Mouse (Mus musculus) bone marrow macrophage, adult 2 months (primary cell): ENCODE measurements around the gene Ddx39b. TPM values are rescaled to one million over a fixed set of nuclear protein-coding genes. Genes with fewer than 3 reads are reported as not detected.

ENCODE experiments used
- H3K27ac ChIP-seq: 2 replicates; pipeline ENCODE4 v1.5.1; 2012; ENCODE audit warnings: low read depth, low read length; ENCODE audit not compliant: insufficient read depth
- H3K4me1 ChIP-seq: 2 replicates; pipeline ENCODE4 v1.6.1; 2012; ENCODE audit warnings: low read length; ENCODE audit not compliant: control insufficient read depth, insufficient read depth
- H3K4me3 ChIP-seq: 2 replicates; pipeline ENCODE4 v1.5.1; 2012; ENCODE audit warnings: mild to moderate bottlenecking, low read length, moderate library complexity; ENCODE audit not compliant: insufficient read depth
- CTCF ChIP-seq: IDR thresholded peaks from 2 replicates; pipeline ENCODE4 v1.5.1; 2012; ENCODE audit warnings: low read depth, mild to moderate bottlenecking, low read length, moderate library complexity
- POLR2A ChIP-seq: IDR thresholded peaks from 2 replicates; pipeline ENCODE4 v1.6.1; 2012; ENCODE audit warnings: mild to moderate bottlenecking, low read depth, low read length, borderline replicate concordance
- polyA plus RNA-seq: library from polyadenylated mRNA; stranded (reverse); fragments of >200 nt; gene quantifications from 2 replicates; pipeline ENCODE4 v1.2.4, GENCODE M21; 2012; ENCODE audit not compliant: missing spikeins, insufficient read depth, insufficient read length

Gene Ddx39b
- polyA plus RNA-seq, 1 experiment: 169 TPM

DNA sequence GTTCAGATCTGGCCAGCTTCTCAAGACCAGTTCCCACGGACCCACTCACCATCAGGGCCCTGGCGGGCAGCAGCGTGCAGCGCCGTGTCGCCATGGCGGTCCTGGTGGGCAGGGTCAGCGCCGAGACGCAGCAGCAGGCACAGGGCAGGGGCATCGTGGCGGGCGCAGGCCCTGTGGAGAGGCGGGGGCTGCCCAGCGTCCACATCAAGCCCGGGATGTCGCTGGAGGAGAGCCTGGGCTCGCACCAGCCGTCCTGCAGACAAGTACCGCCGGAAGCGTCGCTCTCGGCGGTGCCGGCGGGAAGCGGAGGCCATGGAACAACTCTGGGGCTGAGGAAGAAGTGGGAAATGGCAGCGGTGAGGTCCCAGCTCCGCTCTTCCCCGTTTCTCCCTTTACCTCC lies 6.6 kb upstream of the Ddx39b start:
- Histone ChIP-seq H3K4me3 (peak overlapping the region; percentile 87), H3K27ac (peak overlapping the region; percentile 92), H3K4me1 (peaks cover 30% of the 10 kb centered on the region)
- no peak for TF ChIP-seq POLR2A
- TF ChIP-seq CTCF: no peak

DNA sequence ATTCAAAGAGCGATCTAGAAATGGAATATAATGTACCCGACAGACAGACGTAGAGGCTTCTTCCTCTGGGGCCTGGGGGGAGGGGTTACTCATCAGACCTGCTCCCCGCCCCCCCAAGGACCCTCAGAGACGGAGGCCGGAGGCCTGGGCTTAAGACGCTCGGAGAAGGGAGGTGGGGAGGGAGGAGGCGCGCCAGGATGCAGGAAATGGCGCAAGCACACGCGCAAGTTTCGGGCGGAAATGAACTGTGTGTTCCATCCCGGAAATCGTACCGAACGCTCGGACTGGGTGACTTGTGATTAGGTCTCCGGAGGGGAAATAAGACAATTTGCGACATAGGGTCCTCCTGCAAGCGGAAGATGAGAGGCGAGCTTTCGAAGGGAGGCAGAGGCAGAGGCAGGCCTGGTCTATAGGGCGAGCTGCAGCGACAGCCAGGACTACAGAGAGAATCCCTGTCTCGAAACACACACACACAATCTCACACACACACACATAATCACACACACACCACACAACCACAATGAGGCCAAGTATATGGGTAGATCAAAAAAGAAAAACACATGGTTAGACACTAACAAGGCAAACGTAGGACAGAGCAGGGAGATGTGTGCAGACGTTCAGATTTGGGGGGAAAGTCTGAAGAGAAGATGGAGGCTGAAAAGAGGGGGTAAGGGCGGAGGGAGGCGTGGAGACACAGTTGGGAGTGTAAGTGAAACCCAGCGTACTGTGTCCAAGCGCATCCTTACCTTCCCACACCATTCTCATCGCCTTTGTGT lies 5.7 kb upstream of the Ddx39b start, which contains the start of gene Nfkbil1:
Nfkbil1 (minus strand) TSS at position 179 of the 776 bp plus-strand sequence.
- H3K4me1 ChIP-seq: peaks cover 36% of the 10 kb centered on the region
- peak within 1 kb of the TSS; percentile 92 for H3K27ac ChIP-seq
- H3K4me3 ChIP-seq: peak within 1 kb of the TSS; percentile 87
- TF ChIP-seq CTCF (no peak), POLR2A (no peak)

DNA sequence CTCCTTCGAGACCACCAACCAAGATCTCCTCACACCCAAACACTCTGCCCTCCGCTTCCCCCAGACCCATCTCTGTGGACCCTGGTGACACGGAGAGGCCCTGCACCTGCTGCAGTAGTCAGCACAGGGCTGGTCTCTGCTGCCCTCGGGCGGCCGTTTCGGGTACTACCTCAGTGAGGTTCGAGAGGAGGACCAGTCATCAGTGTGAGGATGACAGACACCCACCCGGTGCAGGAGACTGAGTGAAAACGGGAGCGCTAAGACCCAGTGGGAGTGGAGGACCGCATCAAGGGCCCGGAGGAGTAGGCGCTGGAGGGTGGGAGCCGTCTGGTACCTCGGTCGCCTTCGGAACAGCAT lies 5.2 kb upstream of the Ddx39b start:
- Histone ChIP-seq H3K27ac (peak overlapping the region; percentile 86), H3K4me1 (peaks cover 35% of the 10 kb centered on the region)
- TF ChIP-seq POLR2A (no peak), CTCF (peak; percentile 83)

DNA sequence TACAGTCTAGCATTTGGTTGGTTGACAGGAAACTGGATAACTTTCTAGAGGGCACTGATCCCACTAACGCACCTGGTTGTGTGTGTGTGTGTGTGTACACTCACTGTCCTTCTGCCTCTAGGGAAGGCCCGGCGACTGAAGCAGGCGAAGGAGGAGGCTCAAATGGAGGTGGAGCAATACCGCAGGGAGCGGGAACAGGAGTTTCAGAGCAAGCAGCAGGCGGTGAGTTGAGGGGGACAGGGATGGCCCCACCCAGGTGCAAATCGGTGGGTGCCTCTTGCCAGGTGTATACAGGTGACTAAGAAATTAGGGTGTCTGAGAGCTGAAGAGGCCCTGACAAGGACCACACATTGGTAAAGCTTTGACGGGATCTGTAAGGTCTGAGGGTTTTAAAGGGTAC lies 4.5 kb upstream of the Ddx39b start:
- peaks cover 31% of the 10 kb centered on the region for H3K4me1 ChIP-seq
- H3K27ac ChIP-seq: no peak overlapping the region
- TF ChIP-seq POLR2A (no peak), CTCF (no peak)
- no peak overlapping the region for H3K4me3 ChIP-seq

More for the DNA sequence above, 5.2 kb upstream of the Ddx39b start:
- H3K4me3 ChIP-seq: peak overlapping the region; percentile 87

DNA sequence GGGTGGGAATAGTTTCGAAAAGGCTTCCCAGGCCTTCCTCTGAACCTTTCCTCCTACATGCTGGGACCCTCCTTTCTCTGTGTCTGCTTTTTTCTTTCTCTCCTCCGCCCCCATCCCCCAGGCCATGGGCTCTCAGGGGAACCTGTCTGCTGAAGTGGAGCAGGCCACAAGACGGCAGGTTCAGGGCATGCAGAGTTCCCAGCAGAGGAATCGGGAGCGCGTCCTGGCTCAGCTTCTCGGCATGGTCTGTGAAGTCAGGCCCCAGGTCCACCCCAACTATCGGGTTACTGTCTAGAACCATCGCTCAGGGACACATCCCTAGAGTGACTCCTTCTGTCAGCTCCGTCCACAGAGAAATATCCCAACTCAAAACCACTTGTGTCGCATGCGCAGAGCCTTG lies 4.0 kb upstream of the Ddx39b start:
- peaks cover 28% of the 10 kb centered on the region for H3K4me1 ChIP-seq

DNA sequence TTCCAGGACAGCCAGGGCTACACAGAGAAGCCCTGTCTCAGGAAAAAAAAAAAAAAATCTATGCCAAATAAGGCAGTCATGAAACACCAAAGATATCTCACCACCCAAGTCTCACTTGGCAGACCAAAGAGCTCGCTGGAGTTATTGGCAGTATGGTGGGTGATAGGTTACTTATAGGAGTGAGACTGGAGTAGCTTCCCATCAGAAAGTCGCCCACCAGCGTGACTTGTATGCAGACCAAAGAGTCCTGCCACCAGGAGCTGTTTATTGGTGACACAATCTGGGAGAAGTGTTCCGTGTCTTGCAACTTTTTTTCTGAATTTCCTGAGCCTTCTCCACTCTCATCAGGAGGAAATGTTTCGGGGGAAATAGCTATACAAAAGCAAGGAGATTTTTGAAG lies 1.8 kb upstream of the Ddx39b start:
- no peak for TF ChIP-seq POLR2A
- no peak for TF ChIP-seq CTCF
- peak overlapping the region; percentile 92; the same call in 1 of the 2 replicates for H3K27ac ChIP-seq
- no peak overlapping the region for H3K4me3 ChIP-seq
- peaks cover 21% of the 10 kb centered on the region for H3K4me1 ChIP-seq

More for the DNA sequence above, 4.0 kb upstream of the Ddx39b start:
- Histone ChIP-seq H3K27ac (no peak overlapping the region), H3K4me3 (no peak overlapping the region)
- TF ChIP-seq CTCF (no peak), POLR2A (no peak)

DNA sequence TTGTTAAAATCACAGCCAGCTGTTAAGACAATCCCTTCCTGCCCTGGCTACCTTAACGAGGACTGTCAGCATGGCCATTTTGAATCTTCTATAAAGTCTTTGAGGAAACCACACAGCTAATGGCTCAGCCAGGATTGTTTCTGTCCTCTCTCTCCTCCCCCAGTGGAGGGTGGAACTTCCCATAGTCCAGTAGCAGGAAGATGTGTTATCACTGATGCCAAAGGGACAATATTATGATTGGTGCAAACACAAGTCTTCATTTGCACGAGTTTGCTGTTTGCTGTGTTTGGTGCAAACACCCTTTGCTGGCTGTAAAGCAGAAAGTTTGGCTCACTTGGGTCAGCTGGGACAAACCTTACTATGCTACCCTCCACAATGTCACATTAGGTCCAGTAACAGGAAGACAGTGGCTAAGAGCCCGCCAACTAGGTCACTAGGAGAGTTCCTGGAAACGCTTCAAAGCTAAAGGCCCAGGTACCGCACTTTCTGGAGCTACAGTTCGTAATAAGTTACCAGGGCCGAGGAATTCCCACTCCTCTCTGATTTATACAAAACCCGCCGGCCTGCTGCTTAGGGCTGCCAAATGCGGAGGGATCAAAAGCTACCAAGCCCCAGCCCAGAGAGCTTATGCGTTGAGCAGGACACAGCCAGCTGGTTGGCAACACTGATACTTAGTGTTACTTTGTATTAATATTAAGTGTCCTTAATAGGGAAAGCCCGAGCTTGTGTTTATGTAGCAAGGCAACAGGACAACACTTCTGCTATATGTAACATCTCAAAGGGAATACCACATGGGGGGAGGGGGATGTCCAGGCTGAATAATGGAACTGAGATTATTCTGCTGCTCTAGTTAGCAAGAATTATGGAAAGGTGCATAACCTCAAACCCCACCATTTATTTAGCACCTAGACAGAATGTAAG lies 902 bp upstream of the Ddx39b start:
- Histone ChIP-seq H3K4me1 (peaks cover 30% of the 10 kb centered on the region), H3K27ac (peak overlapping the region; percentile 92), H3K4me3 (peak overlapping the region; percentile 40)
- TF ChIP-seq CTCF (no peak), POLR2A (no peak)

DNA sequence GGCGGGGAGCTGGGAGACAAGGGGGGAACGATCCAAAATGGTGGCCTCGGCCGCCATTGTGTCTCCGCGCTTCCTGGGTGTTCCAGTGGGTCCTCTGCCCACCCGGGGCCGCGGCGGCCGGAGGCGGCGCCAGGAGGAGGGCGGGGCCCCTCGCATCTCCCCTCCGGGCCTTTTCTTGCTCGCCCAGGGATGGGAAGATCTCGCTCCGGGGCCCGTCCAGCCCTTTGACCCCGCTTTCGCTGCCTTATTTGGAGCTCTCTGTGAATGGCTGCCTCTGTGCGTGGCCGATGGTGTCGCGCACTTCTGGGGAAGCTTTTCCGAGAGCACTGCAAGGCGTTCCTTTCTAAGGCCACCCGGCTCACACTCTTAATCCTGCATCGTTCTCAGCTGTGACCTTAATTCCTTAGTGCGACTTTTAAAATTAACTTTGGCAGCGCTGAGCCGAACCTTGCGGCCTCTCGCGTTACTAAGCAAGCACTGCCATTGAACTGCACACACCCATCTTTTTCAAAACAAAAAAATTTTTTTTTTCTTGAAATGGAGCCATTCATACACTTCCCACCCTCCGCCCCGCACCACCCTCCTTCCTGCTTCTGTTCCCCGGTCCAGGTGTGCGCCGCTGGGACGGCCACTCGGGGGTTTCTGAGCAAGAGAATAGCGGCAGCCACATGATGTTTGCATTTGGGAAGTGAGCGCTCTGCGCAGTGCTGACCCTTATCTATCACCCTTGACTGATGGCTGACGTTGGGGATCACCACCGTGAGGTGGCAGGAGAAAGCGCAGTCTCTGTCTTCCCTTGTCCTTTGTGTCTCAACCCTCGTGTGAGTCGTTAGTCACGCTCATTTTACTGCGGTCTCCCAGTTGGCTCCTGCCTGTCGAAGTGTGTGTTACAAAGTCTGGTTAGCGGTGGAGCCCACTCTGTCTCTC lies 732 bp downstream of the Ddx39b start:
- Histone ChIP-seq H3K4me3 (peak overlapping the region; percentile 71), H3K27ac (peak overlapping the region; percentile 92), H3K4me1 (peaks cover 44% of the 10 kb centered on the region)
- peak; percentile 20; the same call in 1 of the 2 replicates for TF ChIP-seq CTCF
- no peak for TF ChIP-seq POLR2A

DNA sequence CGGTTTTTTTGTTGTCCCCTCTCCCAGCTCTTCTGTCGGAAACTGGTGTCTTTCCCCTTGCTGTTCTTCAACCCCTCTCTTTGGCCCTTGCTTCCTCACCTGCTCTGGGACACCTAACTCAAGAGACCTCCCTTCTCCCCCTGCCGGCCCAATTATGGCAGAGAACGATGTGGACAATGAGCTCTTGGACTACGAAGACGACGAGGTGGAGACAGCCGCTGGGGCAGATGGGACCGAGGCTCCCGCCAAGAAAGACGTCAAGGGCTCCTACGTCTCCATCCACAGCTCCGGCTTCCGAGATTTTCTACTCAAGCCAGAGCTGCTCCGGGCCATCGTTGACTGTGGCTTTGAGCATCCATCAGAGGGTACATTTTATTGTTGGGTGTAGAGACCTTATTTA lies 1.5 kb downstream of the Ddx39b start:
- peak overlapping the region; percentile 71 for H3K4me3 ChIP-seq
- H3K4me1 ChIP-seq: peaks cover 44% of the 10 kb centered on the region
- TF ChIP-seq CTCF (no peak), POLR2A (no peak)
- peak overlapping the region; percentile 92 for H3K27ac ChIP-seq
